Mouse (Mus musculus): ENCODE data around the gene Card19. TPM values are rescaled to one million over a fixed set of nuclear protein-coding genes. Genes with fewer than 3 reads are reported as not detected.

The Card19 gene
- total and polyA plus RNA-seq, 3 experiments = 15.8 to 51.8 TPM; not detected in 1

DNA sequence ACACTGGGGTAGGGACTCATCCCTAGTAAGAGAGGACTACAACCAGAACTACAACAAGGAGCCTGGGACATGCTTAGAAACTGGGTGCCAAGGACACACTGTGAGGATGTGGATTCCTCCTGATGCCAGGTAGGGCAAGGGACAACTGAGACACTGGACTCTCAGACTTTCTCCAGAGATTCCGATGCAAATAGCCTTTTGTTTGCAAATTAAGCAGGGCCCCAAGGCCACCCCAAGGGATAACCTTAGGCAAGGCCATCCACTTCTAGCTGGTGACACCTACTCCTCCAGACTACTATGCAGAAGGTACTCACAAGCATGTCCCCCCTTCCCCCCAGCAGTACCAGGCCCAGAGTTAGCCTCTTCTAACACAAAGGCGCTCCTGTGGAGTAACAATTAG is 30.8 kb upstream of the Card19 start:
- TF ChIP-seq POLR2AphosphoS5 (IDR thresholded peaks at IDR 0.05; ENCODE audit: borderline replicate concordance, low read depth, low read length) (no peak), POLR2A (IDR thresholded peaks at IDR 0.05; ENCODE audit: control insufficient read depth in 1 of 2, insufficient read depth in 1 of 2, low read depth in 1 of 2, low read length in 2 of 2, poor library complexity in 1 of 2) (no peak), CHD2 (IDR thresholded peaks at IDR 0.05; ENCODE audit: low read length) (no peak), GATA1 (IDR thresholded peaks at IDR 0.05; ENCODE audit: low read depth, low read length) (no peak), MXI1 (IDR thresholded peaks at IDR 0.05; ENCODE audit: low read depth, low read length) (no peak), MAZ (IDR thresholded peaks at IDR 0.05; ENCODE audit: low read depth, low read length) (no peak), ZMIZ1 (IDR thresholded peaks at IDR 0.05; ENCODE audit: low read depth, low read length) (no peak)

DNA sequence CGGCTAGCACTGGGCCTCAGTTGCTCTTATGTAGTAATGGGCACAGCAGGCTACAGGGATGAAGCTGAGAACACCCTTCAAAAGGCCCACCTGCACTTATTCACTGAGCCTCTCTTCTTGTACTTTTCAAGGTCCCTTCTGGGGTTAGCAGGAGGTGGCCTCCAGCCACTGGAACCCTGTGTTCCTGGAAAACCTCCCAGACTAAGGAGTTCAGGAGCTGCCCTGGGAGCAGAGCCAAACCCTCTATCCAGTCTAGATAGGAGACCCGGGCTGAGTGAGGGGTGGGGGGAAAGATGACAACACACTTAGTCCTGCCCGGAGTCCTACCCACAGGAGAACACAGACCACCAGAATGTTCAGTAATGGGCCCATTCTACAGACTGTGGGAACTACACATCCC is 30.2 kb upstream of the Card19 start:
- Histone ChIP-seq H3K9me3 (replicated peaks; ENCODE audit: insufficient read depth, low read length) (no peaks in the 10 kb centered on the region), H3K79me2 (ENCODE audit: control insufficient read depth, insufficient read depth, low read length, poor library complexity) (no peaks in the 10 kb centered on the region), H3K4me1 (ENCODE audit: control insufficient read depth in 1 of 2, insufficient read depth in 2 of 2, low read length in 2 of 2) (peaks cover 3 to 22% of the 10 kb centered on the region in 2 experiments), H3K27me3 (ENCODE audit: control insufficient read depth in 1 of 2, insufficient read depth in 2 of 2, low read length in 2 of 2) (no peaks in the 10 kb centered on the region), H3K27ac (ENCODE audit: control insufficient read depth, low read depth, low read length) (no peak overlapping the region), H3K9ac (ENCODE audit: control insufficient read depth, low read depth, low read length, poor library complexity, severe bottlenecking) (no peak overlapping the region), H3K4me3 (ENCODE audit: control insufficient read depth in 1 of 2, insufficient read depth in 1 of 2, low read depth in 2 of 2, low read length in 2 of 2) (no peak overlapping the region), H3K36me3 (ENCODE audit: control insufficient read depth in 1 of 2, insufficient read depth in 2 of 2, low read length in 2 of 2) (peaks cover 0 to 7% of the 10 kb centered on the region in 2 experiments; a peak in 2 of 4 replicates)
- no peak for DNase-seq (ENCODE audit: low read depth, low spot score)
- TF ChIP-seq MAX (IDR thresholded peaks at IDR 0.05; ENCODE audit: low read length) = no peak
- no peak for TF ChIP-seq MAFK (IDR thresholded peaks at IDR 0.05; ENCODE audit: borderline replicate concordance, low read depth, low read length)
- TF ChIP-seq SMC3 (IDR thresholded peaks at IDR 0.05; ENCODE audit: low read depth, low read length) = no peak
- no peak for TF ChIP-seq GABPA (IDR thresholded peaks at IDR 0.05; ENCODE audit: low read depth, low read length)
- no peak for TF ChIP-seq RCOR1 (IDR thresholded peaks at IDR 0.05; ENCODE audit: low read depth, low read length)
- TF ChIP-seq MYC (IDR thresholded peaks at IDR 0.05; ENCODE audit: low read depth, low read length) = no peak
- TF ChIP-seq MXI1 (IDR thresholded peaks at IDR 0.05; ENCODE audit: low read depth, low read length) = no peak
- TF ChIP-seq JUND (IDR thresholded peaks at IDR 0.05; ENCODE audit: low read depth, low read length) = no peak
- no peak for TF ChIP-seq MEF2A (IDR thresholded peaks at IDR 0.05; ENCODE audit: extremely low read depth, insufficient replicate concordance, low read depth, low read length, poor library complexity, severe bottlenecking)
- TF ChIP-seq BHLHE40 (IDR thresholded peaks at IDR 0.05; ENCODE audit: borderline replicate concordance, low read depth, low read length) = no peak
- no peak for TF ChIP-seq E2F4 (IDR thresholded peaks at IDR 0.05; ENCODE audit: borderline replicate concordance, low read depth, low read length)
- TF ChIP-seq CTCF (IDR thresholded peaks at IDR 0.05 in 2 of 3, conservative IDR thresholded peaks at IDR 0.05 in 1 of 3; ENCODE audit: control insufficient read depth in 1 of 3, insufficient read depth in 1 of 3, low read depth in 2 of 3, low read length in 3 of 3, poor library complexity in 1 of 3, severe bottlenecking in 1 of 3) = no peak
- TF ChIP-seq KAT2A (conservative IDR thresholded peaks at IDR 0.05; ENCODE audit: low read depth, low read length) = no peak
- no peak for TF ChIP-seq POLR2A (IDR thresholded peaks at IDR 0.05; ENCODE audit: control insufficient read depth in 1 of 2, insufficient read depth in 1 of 2, low read depth in 1 of 2, low read length in 2 of 2, poor library complexity in 1 of 2)

More for the DNA sequence above, 30.8 kb upstream of the Card19 start:
- Histone ChIP-seq H3K4me3 (ENCODE audit: control insufficient read depth in 1 of 2, insufficient read depth in 1 of 2, low read depth in 2 of 2, low read length in 2 of 2) (no peak overlapping the region), H3K9me3 (replicated peaks; ENCODE audit: insufficient read depth, low read length) (no peaks in the 10 kb centered on the region), H3K9ac (ENCODE audit: control insufficient read depth, low read depth, low read length, poor library complexity, severe bottlenecking) (no peak overlapping the region), H3K79me2 (ENCODE audit: control insufficient read depth, insufficient read depth, low read length, poor library complexity) (no peaks in the 10 kb centered on the region), H3K27ac (ENCODE audit: control insufficient read depth, low read depth, low read length) (no peak overlapping the region), H3K4me1 (ENCODE audit: control insufficient read depth in 1 of 2, insufficient read depth in 2 of 2, low read length in 2 of 2) (peaks cover 3 to 21% of the 10 kb centered on the region in 2 experiments), H3K27me3 (ENCODE audit: control insufficient read depth in 1 of 2, insufficient read depth in 2 of 2, low read length in 2 of 2) (no peaks in the 10 kb centered on the region), H3K36me3 (ENCODE audit: control insufficient read depth in 1 of 2, insufficient read depth in 2 of 2, low read length in 2 of 2) (peaks cover 0 to 7% of the 10 kb centered on the region in 2 experiments; a peak in 2 of 4 replicates)
- DNase-seq (ENCODE audit: low read depth, low spot score) = no peak
